Mouse (Mus musculus) olfactory bulb, adult 2 months (tissue): Measurements from ENCODE around the gene 1700030K09Rik.

Source experiments
- CTCF ChIP-seq: fragments of 200-500 bp; IDR thresholded peaks from 2 replicates; pipeline ENCODE4 v1.5.1; 2012; ENCODE audit warnings: low read depth, mild to moderate bottlenecking, low read length, moderate library complexity; ENCODE audit not compliant: insufficient read depth
- POLR2A ChIP-seq: fragments of 200-500 bp; IDR thresholded peaks from 2 replicates; pipeline ENCODE4 v1.6.1; 2012; ENCODE audit warnings: mild to moderate bottlenecking, low read depth, low read length, moderate library complexity; ENCODE audit not compliant: insufficient read depth

DNA sequence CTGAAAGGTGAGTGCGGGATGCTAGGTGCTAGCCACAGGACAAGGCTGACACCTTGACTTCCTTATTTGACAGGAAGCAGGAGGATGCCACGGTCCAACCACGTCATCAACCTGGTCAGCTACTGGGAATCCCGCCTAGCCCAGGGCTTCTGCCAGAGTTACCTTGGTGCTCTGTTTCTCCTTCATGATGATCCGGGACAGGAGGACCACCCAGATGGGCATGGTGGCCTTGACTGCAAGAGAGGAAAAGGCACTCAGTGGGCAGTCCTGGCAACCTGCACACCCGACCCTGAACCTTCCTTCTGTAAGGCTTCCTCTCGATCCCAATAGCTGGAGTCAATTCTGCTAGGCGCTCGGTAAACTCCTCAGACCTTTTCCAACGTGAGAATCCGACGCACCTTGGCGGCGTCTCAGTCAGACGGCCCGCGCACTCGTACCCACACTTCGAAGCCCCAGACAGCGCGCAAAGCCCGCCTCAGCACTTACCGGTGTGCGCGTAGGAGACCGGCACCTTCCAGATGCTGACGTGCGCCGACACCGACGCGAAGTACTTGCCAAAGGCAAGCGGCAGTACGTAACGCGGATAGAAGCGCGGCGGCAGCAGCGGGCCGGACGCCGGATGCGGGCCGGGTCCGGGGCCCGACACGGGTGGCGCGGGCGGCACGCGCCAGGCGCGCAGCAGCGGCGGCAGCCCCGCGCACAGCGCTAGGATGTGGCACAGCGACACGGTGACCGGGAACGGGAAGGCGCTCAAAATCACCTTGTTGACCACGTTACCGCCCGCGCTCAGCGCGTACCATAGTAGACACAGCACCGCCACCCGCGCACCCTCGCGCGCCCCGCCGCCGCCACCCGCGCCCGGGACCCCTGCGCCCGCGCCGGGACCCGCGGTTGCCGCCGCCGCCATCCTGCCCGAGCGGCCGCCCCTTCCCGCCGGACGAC, 48.3 kb downstream of the 1700030K09Rik start, which contains the start of gene Slc35e1:
- TF ChIP-seq CTCF (no peak), POLR2A (no peak)
